Mouse (Mus musculus): ENCODE data around the gene Haus4. TPM values are rescaled to one million over a fixed set of nuclear protein-coding genes. Genes with fewer than 3 reads are reported as not detected.
A peak's percentile ranks its signal among the peaks of the same experiment; 100 is the strongest.

The Haus4 gene
- polyA plus RNA-seq, 1 experiment from 2014 or later = 50.6 TPM

DNA sequence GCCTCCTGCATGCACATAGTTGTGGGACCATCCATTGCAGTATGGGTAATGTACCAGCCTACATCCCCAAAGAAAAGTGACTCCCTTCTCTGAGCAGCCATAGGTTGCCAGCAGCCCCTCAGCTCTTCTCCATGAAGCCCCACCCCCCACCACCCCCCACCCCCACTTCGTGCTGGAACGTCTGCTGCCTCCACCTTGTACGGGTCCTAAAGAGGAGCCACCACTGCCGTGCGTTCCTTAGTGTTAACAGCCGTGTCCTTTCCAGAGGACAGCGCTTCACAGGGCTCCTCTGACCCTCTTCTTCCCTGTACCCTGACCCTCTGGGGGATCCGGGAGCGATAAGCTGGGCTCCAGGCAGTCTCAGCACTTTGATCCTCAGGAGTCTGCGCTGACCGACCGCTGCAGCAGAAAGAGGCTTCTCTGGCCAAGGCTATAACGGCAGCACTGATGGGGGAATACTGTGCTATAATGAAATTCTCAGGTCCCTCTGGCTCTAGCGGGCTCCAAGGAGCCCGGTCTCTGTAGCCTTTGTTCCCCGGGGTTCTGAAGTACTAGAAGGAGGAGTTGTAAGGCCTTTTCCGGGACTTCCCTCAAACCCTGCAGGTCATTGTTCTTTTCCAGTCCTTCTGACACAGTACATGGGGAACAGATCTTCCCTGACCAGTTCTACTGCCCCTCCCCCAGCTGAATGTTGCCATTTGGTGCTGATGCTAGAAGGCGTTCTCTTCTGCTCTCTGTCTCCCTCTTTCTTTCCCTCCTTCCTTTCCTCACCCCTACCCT is 27.0 kb downstream of the Haus4 start:
- H3K4me2 ChIP-seq (ENCODE audit: low read depth, low read length, severe bottlenecking) = peak overlapping the region; percentile 56
- peak overlapping the region; percentile 7; the same call in 1 of the 2 replicates for H3K27ac ChIP-seq (ENCODE audit: low read depth, low read length)
- no peaks in the 10 kb centered on the region for H3K36me3 ChIP-seq (ENCODE audit: control insufficient read depth, insufficient read depth, low read length)
- no peaks in the 10 kb centered on the region for H3K27me3 ChIP-seq (ENCODE audit: control insufficient read depth, insufficient read depth, low read length)
- H3K4me1 ChIP-seq (replicated peaks; ENCODE audit: control insufficient read depth, insufficient read depth, low read length) = peaks cover 3% of the 10 kb centered on the region; the same call in 1 of the 2 replicates
- H3K9me3 ChIP-seq (ENCODE audit: control insufficient read depth, low read length) = no peaks in the 10 kb centered on the region
- ATAC-seq (replicated peaks; ENCODE audit: low FRiP score) (peak; percentile 75), DNase-seq (ENCODE audit: low spot score) (peak; percentile 60)
- H3K9ac ChIP-seq (ENCODE audit: low read length) = peak overlapping the region; percentile 66
- peak overlapping the region; percentile 29 for H3K4me3 ChIP-seq (ENCODE audit: low read depth, low read length)
- WGBS = 1% methylated on average over 18 of the region's 18 CpGs

DNA sequence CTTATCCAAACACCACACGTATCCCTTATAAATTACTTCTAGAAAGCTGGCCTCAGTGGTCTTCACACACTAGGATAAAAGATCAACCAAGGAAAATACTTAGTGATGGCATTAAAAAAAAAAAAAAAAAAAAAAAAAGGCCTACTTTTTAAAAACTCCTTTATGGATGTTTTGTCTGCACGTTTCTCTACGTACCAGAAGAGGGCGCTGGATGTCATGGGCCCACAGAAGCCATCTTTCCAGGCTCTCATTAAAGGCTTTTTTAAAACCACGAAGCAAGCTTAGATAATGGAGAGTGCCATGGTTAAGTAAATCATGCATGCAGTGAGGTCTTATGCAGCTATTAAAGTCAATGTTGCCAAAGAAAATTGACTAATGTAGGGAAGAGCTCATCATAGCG is 30.8 kb downstream of the Haus4 start:
- Histone ChIP-seq H3K4me2 (ENCODE audit: low read depth, low read length, severe bottlenecking) (no peak overlapping the region), H3K4me3 (ENCODE audit: low read depth, low read length) (no peak overlapping the region), H3K27ac (ENCODE audit: low read depth, low read length) (no peak overlapping the region), H3K36me3 (ENCODE audit: control insufficient read depth, insufficient read depth, low read length) (no peaks in the 10 kb centered on the region), H3K9ac (ENCODE audit: low read length) (no peak overlapping the region), H3K4me1 (replicated peaks; ENCODE audit: control insufficient read depth, insufficient read depth, low read length) (peaks cover 5% of the 10 kb centered on the region; the same call in 1 of the 2 replicates), H3K9me3 (ENCODE audit: control insufficient read depth, low read length) (no peaks in the 10 kb centered on the region), H3K27me3 (ENCODE audit: control insufficient read depth, insufficient read depth, low read length) (no peaks in the 10 kb centered on the region)
- ATAC-seq (replicated peaks; ENCODE audit: low FRiP score) = no peak
- no peak for DNase-seq (ENCODE audit: low spot score)
- WGBS = 29% methylated on average over 6 of the region's 6 CpGs

DNA sequence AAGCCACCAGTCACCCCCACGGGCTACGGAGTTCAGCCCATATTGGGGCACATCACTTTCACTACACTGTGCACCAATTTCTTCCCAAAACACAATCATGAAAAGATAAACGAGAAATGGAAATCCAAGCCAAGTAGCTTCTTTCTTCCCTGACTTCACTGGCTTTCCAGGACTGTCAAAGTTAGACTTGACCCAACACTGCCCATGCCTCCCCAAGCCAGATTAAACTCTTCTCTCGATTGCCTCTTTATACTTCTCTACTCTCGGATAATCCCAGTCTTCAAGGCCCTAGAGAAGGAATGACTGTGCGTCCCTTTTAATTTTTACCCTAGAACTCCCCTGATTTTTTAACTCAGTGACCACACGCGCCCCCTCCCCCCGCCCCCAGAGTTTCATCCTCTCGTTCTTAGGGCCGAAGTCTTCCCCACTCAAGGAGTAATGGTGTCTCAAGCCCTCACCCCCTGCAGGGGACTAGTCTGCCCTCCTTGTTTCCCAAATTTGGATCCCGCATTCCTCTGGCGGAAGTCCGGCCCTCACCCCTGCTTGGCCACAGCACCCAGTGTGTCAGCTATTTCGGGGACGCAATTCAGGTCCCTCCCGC is 37.6 kb downstream of the Haus4 start:
- peak overlapping the region; percentile 66 for H3K4me2 ChIP-seq (ENCODE audit: low read depth, low read length, severe bottlenecking)
- H3K27me3 ChIP-seq (ENCODE audit: control insufficient read depth, insufficient read depth, low read length) = no peaks in the 10 kb centered on the region
- H3K9me3 ChIP-seq (ENCODE audit: control insufficient read depth, low read length) = peaks cover 5% of the 10 kb centered on the region; the same call in 1 of the 2 replicates
- peaks cover 8% of the 10 kb centered on the region; the same call in 1 of the 2 replicates for H3K4me1 ChIP-seq (replicated peaks; ENCODE audit: control insufficient read depth, insufficient read depth, low read length)
- H3K4me3 ChIP-seq (ENCODE audit: low read depth, low read length) = peak overlapping the region; percentile 72
- 5% methylated on average over 17 of the region's 17 CpGs for WGBS
- DNase-seq (ENCODE audit: low spot score) = no peak
- ATAC-seq (replicated peaks; ENCODE audit: low FRiP score) = no peak
- peaks cover 26% of the 10 kb centered on the region for H3K36me3 ChIP-seq (ENCODE audit: control insufficient read depth, insufficient read depth, low read length)
- peak overlapping the region; percentile 82 for H3K9ac ChIP-seq (ENCODE audit: low read length)
- peak overlapping the region; percentile 53; the same call in 1 of the 2 replicates for H3K27ac ChIP-seq (ENCODE audit: low read depth, low read length)

GRCm38 (mm10) chr14:54509774-54510173 is 44.6 kb downstream of the Haus4 start:
- H3K4me1 ChIP-seq (replicated peaks; ENCODE audit: control insufficient read depth, insufficient read depth, low read length) = no peaks in the 10 kb centered on the region
- peaks cover 59% of the 10 kb centered on the region for H3K36me3 ChIP-seq (ENCODE audit: control insufficient read depth, insufficient read depth, low read length)
- H3K9ac ChIP-seq (ENCODE audit: low read length) = no peak overlapping the region
- no peak overlapping the region for H3K4me3 ChIP-seq (ENCODE audit: low read depth, low read length)
- 95% methylated on average over 9 of the region's 9 CpGs for WGBS
- DNase-seq (ENCODE audit: low spot score) (no peak), ATAC-seq (replicated peaks; ENCODE audit: low FRiP score) (no peak)
- no peak overlapping the region for H3K27ac ChIP-seq (ENCODE audit: low read depth, low read length)
- H3K9me3 ChIP-seq (ENCODE audit: control insufficient read depth, low read length) = peaks cover 5% of the 10 kb centered on the region; the same call in 1 of the 2 replicates
- no peak overlapping the region for H3K4me2 ChIP-seq (ENCODE audit: low read depth, low read length, severe bottlenecking)
- H3K27me3 ChIP-seq (ENCODE audit: control insufficient read depth, insufficient read depth, low read length) = no peaks in the 10 kb centered on the region

DNA sequence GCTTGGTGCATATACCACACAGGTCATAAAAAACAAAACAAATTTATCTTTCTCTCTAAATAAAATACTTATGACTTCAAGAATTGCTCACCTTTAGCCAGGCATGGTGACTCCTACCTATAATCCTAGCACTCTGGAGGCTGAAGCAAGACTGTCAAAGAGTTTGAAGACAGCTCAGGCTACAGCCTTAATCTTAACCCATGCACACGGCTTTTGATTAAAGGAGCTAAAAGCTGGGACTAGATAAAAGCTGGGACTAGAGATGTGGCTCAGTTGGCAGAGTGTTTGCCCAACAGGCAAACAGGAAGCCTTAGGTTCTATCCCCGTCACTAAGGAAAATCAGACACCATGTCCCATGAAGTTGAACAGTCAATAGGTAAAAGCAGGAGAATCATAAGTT is 51.3 kb downstream of the Haus4 start:
- Histone ChIP-seq H3K4me3 (ENCODE audit: low read depth, low read length) (no peak overlapping the region), H3K27me3 (ENCODE audit: control insufficient read depth, insufficient read depth, low read length) (no peaks in the 10 kb centered on the region), H3K4me2 (ENCODE audit: low read depth, low read length, severe bottlenecking) (no peak overlapping the region), H3K9ac (ENCODE audit: low read length) (no peak overlapping the region), H3K36me3 (ENCODE audit: control insufficient read depth, insufficient read depth, low read length) (peaks cover 11% of the 10 kb centered on the region; the same call in 1 of the 2 replicates), H3K27ac (ENCODE audit: low read depth, low read length) (no peak overlapping the region), H3K9me3 (ENCODE audit: control insufficient read depth, low read length) (no peaks in the 10 kb centered on the region), H3K4me1 (replicated peaks; ENCODE audit: control insufficient read depth, insufficient read depth, low read length) (no peaks in the 10 kb centered on the region)
- no peak for ATAC-seq (replicated peaks; ENCODE audit: low FRiP score)
- 88% methylated on average over 2 of the region's 2 CpGs for WGBS
- no peak for DNase-seq (ENCODE audit: low spot score)

DNA sequence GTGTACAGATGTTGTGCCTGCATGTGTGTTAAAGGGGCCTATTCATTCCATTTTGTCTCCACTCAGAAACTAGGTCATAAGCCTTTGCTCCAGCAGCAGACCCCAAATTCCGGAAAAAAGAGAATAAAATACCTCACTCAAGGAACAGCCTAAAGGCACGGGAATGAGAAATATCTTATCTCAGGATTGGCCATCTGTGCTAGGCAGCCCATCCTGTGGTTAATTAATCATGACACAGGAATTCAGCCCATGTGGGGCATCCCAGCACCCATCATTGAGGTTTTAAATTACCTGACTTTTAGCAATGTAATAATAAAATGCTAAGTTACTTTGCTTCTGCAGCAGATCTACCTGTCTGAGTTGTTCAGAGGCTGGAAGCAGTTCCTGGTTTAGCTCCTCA is 53.1 kb downstream of the Haus4 start:
- H3K27me3 ChIP-seq (ENCODE audit: control insufficient read depth, insufficient read depth, low read length) = no peaks in the 10 kb centered on the region
- H3K27ac ChIP-seq (ENCODE audit: low read depth, low read length) = no peak overlapping the region
- ATAC-seq (replicated peaks; ENCODE audit: low FRiP score) (no peak), DNase-seq (ENCODE audit: low spot score) (no peak)
- H3K9ac ChIP-seq (ENCODE audit: low read length) = no peak overlapping the region
- H3K4me3 ChIP-seq (ENCODE audit: low read depth, low read length) = no peak overlapping the region
- no peak overlapping the region for H3K4me2 ChIP-seq (ENCODE audit: low read depth, low read length, severe bottlenecking)
- H3K9me3 ChIP-seq (ENCODE audit: control insufficient read depth, low read length) = no peaks in the 10 kb centered on the region
- no peaks in the 10 kb centered on the region for H3K4me1 ChIP-seq (replicated peaks; ENCODE audit: control insufficient read depth, insufficient read depth, low read length)
- WGBS = 82% methylated on average over 2 of the region's 2 CpGs
- no peaks in the 10 kb centered on the region for H3K36me3 ChIP-seq (ENCODE audit: control insufficient read depth, insufficient read depth, low read length)

- WGBS = 88% methylated on average over 2 of the region's 2 CpGs
- Histone ChIP-seq H3K9me3 (ENCODE audit: control insufficient read depth, low read length) (no peaks in the 10 kb centered on the region), H3K4me2 (ENCODE audit: low read depth, low read length, severe bottlenecking) (no peak overlapping the region), H3K27me3 (ENCODE audit: control insufficient read depth, insufficient read depth, low read length) (no peaks in the 10 kb centered on the region), H3K36me3 (ENCODE audit: control insufficient read depth, insufficient read depth, low read length) (no peaks in the 10 kb centered on the region), H3K9ac (ENCODE audit: low read length) (no peak overlapping the region), H3K4me3 (ENCODE audit: low read depth, low read length) (no peak overlapping the region), H3K27ac (ENCODE audit: low read depth, low read length) (no peak overlapping the region), H3K4me1 (replicated peaks; ENCODE audit: control insufficient read depth, insufficient read depth, low read length) (no peaks in the 10 kb centered on the region)
- DNase-seq (ENCODE audit: low spot score) (no peak), ATAC-seq (replicated peaks; ENCODE audit: low FRiP score) (no peak)
These were observed 55.1 kb downstream of the Haus4 start for GRCm38 (mm10) chr14:54499330-54499729.

DNA sequence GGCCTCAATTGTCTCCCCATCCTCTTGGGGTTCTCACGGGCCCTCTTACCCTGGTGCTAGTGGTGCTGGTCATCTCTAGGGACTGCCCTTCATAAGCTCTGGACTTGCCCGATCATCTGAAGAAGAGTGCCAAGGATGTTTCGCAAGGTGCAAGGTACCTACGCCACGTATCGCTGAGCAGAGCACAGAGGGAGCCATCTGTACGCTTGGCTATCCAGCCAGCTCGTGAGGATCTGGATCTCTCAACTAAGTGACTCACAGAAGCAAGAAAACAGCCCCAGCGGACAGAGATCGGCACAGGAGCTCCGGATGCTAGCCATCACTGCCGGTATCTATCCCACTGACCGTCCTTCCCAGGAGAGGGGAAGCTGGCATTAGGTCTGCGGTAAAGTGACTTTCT is 57.7 kb downstream of the Haus4 start:
- Histone ChIP-seq H3K4me1 (replicated peaks; ENCODE audit: control insufficient read depth, insufficient read depth, low read length) (no peaks in the 10 kb centered on the region), H3K27ac (ENCODE audit: low read depth, low read length) (no peak overlapping the region), H3K9ac (ENCODE audit: low read length) (no peak overlapping the region), H3K36me3 (ENCODE audit: control insufficient read depth, insufficient read depth, low read length) (no peaks in the 10 kb centered on the region), H3K4me2 (ENCODE audit: low read depth, low read length, severe bottlenecking) (no peak overlapping the region), H3K4me3 (ENCODE audit: low read depth, low read length) (no peak overlapping the region), H3K9me3 (ENCODE audit: control insufficient read depth, low read length) (no peaks in the 10 kb centered on the region), H3K27me3 (ENCODE audit: control insufficient read depth, insufficient read depth, low read length) (no peaks in the 10 kb centered on the region)
- DNase-seq (ENCODE audit: low spot score) = no peak
- 90% methylated on average over 14 of the region's 14 CpGs for WGBS
- no peak for ATAC-seq (replicated peaks; ENCODE audit: low FRiP score)
